Comparison of ENCODE assay signal across 13 mouse cellular contexts in genomic region chr2:30754831-30755230, GRCm38 (mm10). TPM values are rescaled to one million over a fixed set of nuclear protein-coding genes. Genes with fewer than 3 reads are reported as not detected.
"Had no signal": no experiment of that assay in that cellular context is flagged by ENCODE, and none has a peak within 500 bp of the region (broad histone marks: within the 10 kb centered on the region; RNA-seq: fewer than 3 reads in every experiment).

No protein-coding gene starts in this region.

- H3K4me3 ChIP-seq: liver, embryonic 15.5 days; midbrain, embryonic 13.5 days; myocyte; neural tube, embryonic 15.5 days had no signal

- H3K27me3 ChIP-seq: midbrain, embryonic 13.5 days; neural tube, embryonic 15.5 days had no signal

- H3K36me3 ChIP-seq: liver, embryonic 15.5 days; midbrain, embryonic 13.5 days; neural tube, embryonic 15.5 days had no signal

- H3K4me2 ChIP-seq: liver, embryonic 11.5 days; liver, embryonic 15.5 days; midbrain, embryonic 13.5 days; neural tube, embryonic 15.5 days had no signal

- H3K9ac ChIP-seq: liver, embryonic 15.5 days; midbrain, embryonic 13.5 days; neural tube, embryonic 15.5 days had no signal

- H3K9me3 ChIP-seq: neural tube, embryonic 15.5 days had no signal

- H3K27ac ChIP-seq: liver, embryonic 15.5 days; midbrain, embryonic 13.5 days; neural tube, embryonic 15.5 days had no signal

- DNase-seq: kidney, adult 8-10 months; kidney, postnatal 25 days; layer of hippocampus, adult 9-11 months; layer of hippocampus, postnatal 36 days; lung, postnatal 14 days; thymus, adult 2 months; thymus, postnatal 25 days had no signal

- ATAC-seq: intestine, postnatal 0 days; midbrain, embryonic 13.5 days had no signal

RNA-seq across cellular contexts. Expression of gene 1700001O22Rik, which starts 48.6 kb away (rescaled TPM):
- polyA plus RNA-seq: liver, embryonic 15.5 days had no signal
